Mouse (Mus musculus) liver, embryonic 11.5 days (tissue): ENCODE measurements at regions not wholly inside any gene's neighbourhood (a gene's known extent, or its start where the extent isn't known, plus 50 kb on each side); places are given as distances from the start of the nearest gene placed in this dataset.

Experiments
- ATAC-seq: fragments of 200-750 bp; cut with Nextera tagmentation; replicated peaks from 2 replicates; pipeline ENCODE4 v1.8.0; 2017; ENCODE audit warnings: moderate number of reproducible peaks, mild to moderate bottlenecking, moderate TSS enrichment, moderate library complexity; ENCODE audit not compliant: low FRiP score
- DNase-seq: peaks from one replicate; pipeline ENCODE4 v3.0.0-alpha.2; 2017; ENCODE audit warnings: low spot score
- H3K27ac ChIP-seq: fragments of 300-500 bp; sonication (generic); 2 replicates; pipeline ENCODE4 v1.5.1; 2014; ENCODE audit warnings: mild to moderate bottlenecking, low read depth, low read length, control low read depth
- H3K27me3 ChIP-seq: fragments of 300-500 bp; sonication (generic); replicated peaks from 2 replicates; pipeline ENCODE4 v1.6.1; 2014; ENCODE audit warnings: low read length, mixed read lengths; ENCODE audit not compliant: control insufficient read depth, insufficient read depth
- H3K36me3 ChIP-seq: fragments of 300-500 bp; sonication (generic); 2 replicates; pipeline ENCODE4 v1.6.1; 2014; ENCODE audit warnings: mild to moderate bottlenecking, low read length, moderate library complexity, mixed read lengths; ENCODE audit not compliant: control insufficient read depth, insufficient read depth
- H3K4me1 ChIP-seq: fragments of 300-500 bp; sonication (generic); replicated peaks from 2 replicates; pipeline ENCODE4 v1.6.1; 2014; ENCODE audit warnings: low read length, mixed read lengths; ENCODE audit not compliant: control insufficient read depth, insufficient read depth
- H3K4me2 ChIP-seq: fragments of 300-500 bp; sonication (generic); 2 replicates; pipeline ENCODE4 v1.6.1; 2014; ENCODE audit warnings: mild to moderate bottlenecking, control low read depth, moderate library complexity
- H3K4me3 ChIP-seq: fragments of 300-500 bp; sonication (generic); 2 replicates; pipeline ENCODE4 v1.5.1; 2014; ENCODE audit warnings: low read depth, low read length, control low read depth
- H3K9ac ChIP-seq: fragments of 300-500 bp; sonication (generic); 2 replicates; pipeline ENCODE4 v1.6.1; 2014; ENCODE audit warnings: low read depth, low read length, control low read depth
- H3K9me3 ChIP-seq: fragments of 300-500 bp; sonication (generic); 2 replicates; pipeline ENCODE4 v1.6.1; 2016; ENCODE audit warnings: low read length, inconsistent platforms, mixed read lengths; ENCODE audit not compliant: control insufficient read depth
- WGBS: fragments of 180-500 bp; shearing (Covaris S2); extraction: QIAGEN DNeasy Blood & Tissue Kit; methylation state at CpG from one replicate; pipeline ENCODE4 v1.1.7; 2014; 5-methylcytosine and 5-hydroxymethylcytosine counted together

- Histone ChIP-seq H3K9ac (no peak overlapping the region), H3K27ac (no peak overlapping the region), H3K27me3 (no peaks in the 10 kb centered on the region), H3K9me3 (no peaks in the 10 kb centered on the region), H3K36me3 (no peaks in the 10 kb centered on the region), H3K4me2 (no peak overlapping the region), H3K4me1 (no peaks in the 10 kb centered on the region), H3K4me3 (no peak overlapping the region)
- no peak for DNase-seq
- 90% methylated on average over 4 of the region's 4 CpGs for WGBS
- no peak for ATAC-seq
Measured at GRCm38 (mm10) chr16:47081896-47082295, 583.6 kb upstream of the Nectin3 start.

- H3K4me2 ChIP-seq = no peak overlapping the region
- 72% methylated on average over 2 of the region's 2 CpGs for WGBS
Measured at GRCm38 (mm10) chr16:47080330-47080729, 582.0 kb upstream of the Nectin3 start.

GRCm38 (mm10) chr16:47059293-47059963 is 561.1 kb upstream of the Nectin3 start:
- no peaks in the 10 kb centered on the region for H3K36me3 ChIP-seq
- H3K9me3 ChIP-seq = no peaks in the 10 kb centered on the region
- H3K27me3 ChIP-seq = no peaks in the 10 kb centered on the region
- H3K4me2 ChIP-seq = no peak overlapping the region
- no peak overlapping the region for H3K9ac ChIP-seq
- 82% methylated on average over 8 of the region's 8 CpGs for WGBS
- H3K27ac ChIP-seq = no peak overlapping the region
- ATAC-seq (no peak), DNase-seq (no peak)
- H3K4me1 ChIP-seq = no peaks in the 10 kb centered on the region
- H3K4me3 ChIP-seq = no peak overlapping the region

More at GRCm38 (mm10) chr16:47080330-47080729, 582.0 kb upstream of the Nectin3 start:
- Histone ChIP-seq H3K4me1 (no peaks in the 10 kb centered on the region), H3K27ac (no peak overlapping the region), H3K4me3 (no peak overlapping the region), H3K9me3 (no peaks in the 10 kb centered on the region), H3K9ac (no peak overlapping the region), H3K36me3 (no peaks in the 10 kb centered on the region), H3K27me3 (no peaks in the 10 kb centered on the region)
- no peak for ATAC-seq
- no peak for DNase-seq

GRCm38 (mm10) chr16:47058811-47059210 is 560.5 kb upstream of the Nectin3 start:
- no peak overlapping the region for H3K27ac ChIP-seq
- no peak overlapping the region for H3K9ac ChIP-seq
- no peak overlapping the region for H3K4me2 ChIP-seq
- H3K4me3 ChIP-seq = no peak overlapping the region
- DNase-seq (no peak), ATAC-seq (no peak)
- H3K27me3 ChIP-seq = no peaks in the 10 kb centered on the region
- no peaks in the 10 kb centered on the region for H3K9me3 ChIP-seq
- H3K4me1 ChIP-seq = no peaks in the 10 kb centered on the region
- H3K36me3 ChIP-seq = no peaks in the 10 kb centered on the region
- WGBS = 76% methylated on average over 5 of the region's 5 CpGs

DNA sequence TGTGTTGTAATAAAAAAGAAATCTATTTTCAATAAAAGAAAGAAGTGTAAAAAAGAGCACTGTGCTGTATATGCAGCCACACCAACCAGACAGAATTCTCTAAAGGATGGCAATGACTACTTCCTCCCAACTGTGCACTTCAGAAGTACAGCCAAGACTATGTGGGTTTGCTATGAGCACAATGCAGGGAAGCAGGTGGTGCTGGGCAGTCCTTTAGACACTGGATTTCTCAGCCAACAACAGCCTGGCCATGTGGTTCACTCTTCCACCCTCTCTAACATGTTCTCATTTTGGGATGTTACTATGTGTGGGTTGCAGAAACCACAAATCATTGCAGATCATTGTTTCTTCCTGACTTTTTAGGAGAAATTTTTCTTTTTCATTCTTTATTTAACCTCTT is 527.6 kb upstream of the Nectin3 start:
- DNase-seq = no peak
- H3K9me3 ChIP-seq = no peaks in the 10 kb centered on the region
- H3K4me3 ChIP-seq = no peak overlapping the region
- no peak overlapping the region for H3K27ac ChIP-seq
- H3K4me1 ChIP-seq = no peaks in the 10 kb centered on the region
- no peaks in the 10 kb centered on the region for H3K27me3 ChIP-seq
- ATAC-seq = no peak
- no peaks in the 10 kb centered on the region for H3K36me3 ChIP-seq
- no peak overlapping the region for H3K4me2 ChIP-seq
- no peak overlapping the region for H3K9ac ChIP-seq

- H3K4me3 ChIP-seq = no peak overlapping the region
- DNase-seq = no peak
- H3K4me2 ChIP-seq = no peak overlapping the region
- no peak overlapping the region for H3K9ac ChIP-seq
- 75% methylated on average over 3 of the region's 3 CpGs for WGBS
- H3K4me1 ChIP-seq = no peaks in the 10 kb centered on the region
- no peaks in the 10 kb centered on the region for H3K9me3 ChIP-seq
- no peaks in the 10 kb centered on the region for H3K27me3 ChIP-seq
- no peaks in the 10 kb centered on the region for H3K36me3 ChIP-seq
- H3K27ac ChIP-seq = no peak overlapping the region
- no peak for ATAC-seq
Measured at GRCm38 (mm10) chr16:47017486-47017885, 519.2 kb upstream of the Nectin3 start.

DNA sequence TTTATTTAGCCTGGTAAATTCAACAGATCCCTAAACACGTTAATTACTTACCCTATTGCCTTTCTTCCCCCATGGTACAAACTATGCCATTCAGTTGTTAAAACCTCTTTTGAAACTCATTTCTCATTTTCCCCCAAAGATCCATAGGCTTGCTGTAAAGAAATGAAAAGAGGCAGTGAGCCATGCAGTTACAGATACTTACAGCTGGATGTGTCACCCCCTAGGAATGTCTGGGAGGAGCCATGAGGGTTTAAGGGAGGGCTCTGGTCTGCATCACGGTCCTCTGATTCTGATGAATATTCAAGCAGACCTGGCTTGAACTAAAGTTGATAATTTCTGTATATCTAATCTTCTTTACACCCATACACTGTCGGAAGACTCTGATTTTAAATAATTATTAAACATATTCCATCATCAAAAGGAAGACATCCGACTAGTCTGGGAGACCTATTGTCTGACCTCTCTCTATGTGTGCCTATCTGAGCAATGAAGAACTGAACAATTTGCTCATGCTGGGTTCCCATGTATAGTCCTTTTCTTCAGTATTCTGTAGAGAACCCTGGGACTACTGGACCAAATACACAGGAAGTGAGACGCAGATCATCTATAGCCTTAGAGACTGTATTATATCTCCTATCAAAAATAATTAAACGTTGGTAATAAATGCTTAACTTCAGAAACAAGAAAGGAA is 484.7 kb upstream of the Nectin3 start:
- no peaks in the 10 kb centered on the region for H3K4me1 ChIP-seq
- no peak for ATAC-seq
- WGBS = 65% methylated on average over 6 of the region's 6 CpGs

GRCm38 (mm10) chr16:46982272-46982909 is 484.1 kb upstream of the Nectin3 start:
- 74% methylated on average over 5 of the region's 5 CpGs for WGBS
- no peaks in the 10 kb centered on the region for H3K27me3 ChIP-seq
- DNase-seq (no peak), ATAC-seq (no peak)
- no peak overlapping the region for H3K9ac ChIP-seq
- H3K27ac ChIP-seq = no peak overlapping the region
- no peaks in the 10 kb centered on the region for H3K4me1 ChIP-seq
- no peak overlapping the region for H3K4me3 ChIP-seq
- H3K4me2 ChIP-seq = no peak overlapping the region
- H3K9me3 ChIP-seq = no peaks in the 10 kb centered on the region
- no peaks in the 10 kb centered on the region for H3K36me3 ChIP-seq

More for the DNA sequence above, 484.7 kb upstream of the Nectin3 start:
- Histone ChIP-seq H3K36me3 (no peaks in the 10 kb centered on the region), H3K27ac (no peak overlapping the region), H3K9me3 (no peaks in the 10 kb centered on the region), H3K27me3 (no peaks in the 10 kb centered on the region), H3K4me2 (no peak overlapping the region), H3K4me3 (no peak overlapping the region), H3K9ac (no peak overlapping the region)
- no peak for DNase-seq

DNA sequence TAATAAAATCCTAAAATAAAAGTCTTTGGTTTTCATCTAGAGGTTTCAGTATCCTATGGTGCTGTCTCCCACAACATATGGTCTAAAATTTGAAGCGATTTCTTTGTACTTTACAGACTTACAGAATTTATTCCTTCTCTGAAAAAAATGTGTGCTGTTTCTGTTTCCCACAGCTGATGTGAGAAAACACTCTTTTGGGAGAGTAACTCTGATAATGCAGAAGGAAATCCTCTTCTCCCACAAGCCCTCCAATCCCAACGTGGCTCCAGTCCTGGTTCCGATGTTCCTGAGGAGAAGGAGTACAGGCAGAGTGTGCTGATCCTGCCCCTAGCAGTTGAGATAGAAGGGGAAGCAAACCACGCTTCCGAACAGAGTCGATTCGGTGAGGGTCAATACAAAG is 467.4 kb upstream of the Nectin3 start:
- no peak overlapping the region for H3K4me2 ChIP-seq
- no peaks in the 10 kb centered on the region for H3K36me3 ChIP-seq
- 81% methylated on average over 7 of the region's 7 CpGs for WGBS
- no peak overlapping the region for H3K4me3 ChIP-seq
- H3K9ac ChIP-seq = no peak overlapping the region
- no peaks in the 10 kb centered on the region for H3K4me1 ChIP-seq
- ATAC-seq (no peak), DNase-seq (no peak)
- H3K27me3 ChIP-seq = no peaks in the 10 kb centered on the region
- no peak overlapping the region for H3K27ac ChIP-seq
- H3K9me3 ChIP-seq = no peaks in the 10 kb centered on the region
